Mouse (Mus musculus) hindlimb bud, embryonic 11.5 days (tissue): ENCODE measurements around the gene Ckmt2.

ENCODE experiments used
- DNase-seq: peaks from one replicate; pipeline ENCODE4 v3.0.0-alpha.2; 2012; ENCODE audit warnings: low read depth, low spot score; ENCODE audit errors: extremely low spot score

Ckmt2 gene

GRCm38 (mm10) chr13:91873734-91874329 is 2.9 kb downstream of the Ckmt2 start:
- DNase-seq: no peak

GRCm38 (mm10) chr13:91868577-91868976 is 8.1 kb downstream of the Ckmt2 start:
- DNase-seq: no peak

- DNase-seq: no peak
Observed at GRCm38 (mm10) chr13:91858835-91859234, 17.9 kb downstream of the Ckmt2 start.

GRCm38 (mm10) chr13:91857427-91857826 is 19.3 kb downstream of the Ckmt2 start:
- no peak for DNase-seq

- DNase-seq: no peak
Observed at GRCm38 (mm10) chr13:91854412-91854811, 22.3 kb downstream of the Ckmt2 start.

- no peak for DNase-seq
Observed at GRCm38 (mm10) chr13:91827876-91828275, 48.8 kb downstream of the Ckmt2 start.

GRCm38 (mm10) chr13:91826066-91826465 is 50.6 kb downstream of the Ckmt2 start:
- DNase-seq: no peak

GRCm38 (mm10) chr13:91824845-91825550 is 51.7 kb downstream of the Ckmt2 start:
- no peak for DNase-seq

- no peak for DNase-seq
Observed at GRCm38 (mm10) chr13:91823735-91824134, 53.0 kb downstream of the Ckmt2 start.

GRCm38 (mm10) chr13:91814670-91815069 is 62.0 kb downstream of the Ckmt2 start:
- no peak for DNase-seq

GRCm38 (mm10) chr13:91809476-91809875 is 67.2 kb downstream of the Ckmt2 start:
- DNase-seq: no peak

- no peak for DNase-seq
Observed at GRCm38 (mm10) chr13:91807874-91808575, 68.7 kb downstream of the Ckmt2 start.

- DNase-seq: peak; percentile 63
Observed at GRCm38 (mm10) chr13:91807155-91807839, 69.4 kb downstream of the Ckmt2 start, which contains the start of gene Zcchc9. Zcchc9 (minus strand) TSS chr13:91807705.
